Comparison of ENCODE assay signal across 1 mouse cellular context in the genomic region with DNA sequence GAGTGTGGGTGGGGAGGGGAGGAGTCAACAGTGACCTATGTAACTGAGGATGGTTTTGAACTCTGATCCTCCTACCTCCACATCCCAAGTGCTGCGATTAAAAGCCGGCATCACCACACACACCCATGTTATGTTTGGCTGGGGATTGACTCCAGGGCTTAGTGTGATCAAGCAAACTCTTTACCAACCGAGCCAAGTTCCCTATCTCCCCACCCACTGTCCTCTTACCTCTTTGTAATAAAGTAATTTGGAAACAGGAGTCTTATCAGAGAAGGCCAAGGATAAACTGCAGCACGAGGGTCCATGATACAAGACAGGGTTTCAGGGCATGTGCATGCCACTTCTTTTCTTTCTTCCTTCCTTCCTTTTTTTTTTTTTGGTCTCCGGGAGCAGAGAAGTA.
TF ChIP-seq lines count a peak whose summit lies in the region.

No protein-coding gene starts in this region.

TF ChIP-seq in myocyte, 11 proteins besides CTCF, POLR2A, EP300 and RAD21:
- no peak for TF ChIP-seq MAX (IDR thresholded peaks at IDR 0.05; ENCODE audit: low read depth)
- no peak for TF ChIP-seq SRF (IDR thresholded peaks at IDR 0.05; ENCODE audit: control insufficient read depth, insufficient read length, low read depth)
- no peak for TF ChIP-seq REST (IDR thresholded peaks at IDR 0.05; ENCODE audit: insufficient read depth, insufficient read length)
- TF ChIP-seq E2F4 (IDR thresholded peaks at IDR 0.05; ENCODE audit: insufficient read depth), result no peak
- TF ChIP-seq MYOG (IDR thresholded peaks at IDR 0.05; ENCODE audit: control insufficient read depth in 1 of 3, insufficient read depth in 1 of 3, insufficient read length in 2 of 3, low read depth in 2 of 3), result no peak
- no peak for TF ChIP-seq CEBPB (IDR thresholded peaks at IDR 0.05; ENCODE audit: insufficient read depth, poor library complexity, severe bottlenecking)
TF ChIP-seq in myocyte: peak in this region for 0.
